Mouse (Mus musculus) forebrain, embryonic 10.5 days (tissue): Measurements from ENCODE around the gene Nle1. TPM values are rescaled to one million over a fixed set of nuclear protein-coding genes. Genes with fewer than 3 reads are reported as not detected.
"Not testable (repeated sequence)": the region's sequence is repeated elsewhere in the genome, so short reads cannot be mapped to it uniquely, and the experiment has no call there.

Experiments
- DNase-seq: peaks from one replicate; pipeline ENCODE4 v3.0.0-alpha.2; 2017; ENCODE audit warnings: low spot score; ENCODE audit errors: extremely low spot score
- H3K27ac ChIP-seq: fragments of 300-500 bp; sonication (generic); 2 replicates; pipeline ENCODE4 v1.5.1; 2016; ENCODE audit warnings: mild to moderate bottlenecking
- H3K27me3 ChIP-seq: fragments of 300-500 bp; sonication (generic); 2 replicates; pipeline ENCODE4 v1.6.1; 2016; ENCODE audit warnings: mild to moderate bottlenecking; ENCODE audit not compliant: poor library complexity, severe bottlenecking
- H3K36me3 ChIP-seq: fragments of 300-500 bp; sonication (generic); replicated peaks from 2 replicates; pipeline ENCODE4 v1.6.1; 2016; ENCODE audit warnings: mild to moderate bottlenecking, moderate library complexity
- H3K4me1 ChIP-seq: fragments of 300-500 bp; sonication (generic); 2 replicates; pipeline ENCODE4 v1.6.1; 2016
- H3K4me3 ChIP-seq: fragments of 300-500 bp; sonication (generic); 2 replicates; pipeline ENCODE4 v1.5.1; 2016; ENCODE audit warnings: mild to moderate bottlenecking, moderate library complexity
- H3K9me3 ChIP-seq: fragments of 300-500 bp; sonication (generic); 2 replicates; pipeline ENCODE4 v1.6.1; 2016; ENCODE audit warnings: mild to moderate bottlenecking, moderate library complexity
- WGBS: fragments of 180-500 bp; shearing (Covaris S2); methylation state at CpG from one replicate; pipeline ENCODE4 v1.1.7; 2016; 5-methylcytosine and 5-hydroxymethylcytosine counted together
- polyA plus RNA-seq: library from polyadenylated mRNA; unstranded; fragments of >200 nt; fragmentation: Nextera tagmentation; extraction: Ambion mirVana; gene quantifications from 2 replicates; pipeline ENCODE4 v1.2.1, GENCODE M21; 2016

Nle1 gene
- polyA plus RNA-seq, 1 experiment from 2014 or later: 49.8 TPM

DNA sequence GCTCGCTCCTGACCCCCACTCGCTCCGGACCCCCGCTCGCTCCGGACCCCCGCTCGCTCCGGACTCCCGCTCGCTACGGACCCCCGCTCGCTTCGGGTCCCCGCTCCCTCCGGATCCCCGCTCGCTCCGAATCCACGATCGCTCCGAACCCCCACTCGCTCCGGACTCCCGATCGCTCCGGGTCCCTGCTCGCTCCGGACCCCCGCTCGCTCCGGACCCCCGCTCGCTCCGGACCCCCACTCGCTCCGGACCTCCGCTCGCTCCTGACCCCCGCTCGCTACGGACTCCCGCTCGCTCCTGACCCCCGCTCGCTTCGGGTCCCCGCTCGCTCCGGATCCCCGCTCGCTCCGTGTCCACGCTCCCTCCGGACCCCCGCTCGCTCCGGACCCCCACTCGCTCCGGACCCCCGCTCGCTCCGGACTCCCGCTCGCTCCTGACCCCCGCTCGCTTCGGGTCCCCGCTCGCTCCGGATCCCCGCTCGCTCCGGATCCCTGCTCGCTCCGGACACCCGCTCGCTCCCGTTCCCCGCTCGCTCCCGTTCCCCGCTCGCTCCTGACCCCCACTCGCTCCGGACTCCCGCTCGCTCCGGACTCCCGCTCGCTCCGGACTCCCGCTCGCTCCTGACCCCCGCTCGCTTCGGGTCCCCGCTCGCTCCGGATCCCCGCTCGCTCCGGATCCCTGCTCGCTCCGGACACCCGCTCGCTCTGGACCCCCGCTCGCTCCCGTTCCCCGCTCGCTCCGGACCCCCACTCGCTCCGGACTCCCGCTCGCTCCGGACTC lies 23.6 kb upstream of the Nle1 start:
- Histone ChIP-seq H3K4me1 (peaks cover 22% of the 10 kb centered on the region), H3K4me3 (peak overlapping the region; percentile 60), H3K27me3 (peaks cover 96% of the 10 kb centered on the region)
- not testable (repeated sequence) for DNase-seq, H3K9me3 ChIP-seq, H3K36me3 ChIP-seq, H3K27ac ChIP-seq
- WGBS: under 1% methylated on average over 116 of the region's 119 CpGs

DNA sequence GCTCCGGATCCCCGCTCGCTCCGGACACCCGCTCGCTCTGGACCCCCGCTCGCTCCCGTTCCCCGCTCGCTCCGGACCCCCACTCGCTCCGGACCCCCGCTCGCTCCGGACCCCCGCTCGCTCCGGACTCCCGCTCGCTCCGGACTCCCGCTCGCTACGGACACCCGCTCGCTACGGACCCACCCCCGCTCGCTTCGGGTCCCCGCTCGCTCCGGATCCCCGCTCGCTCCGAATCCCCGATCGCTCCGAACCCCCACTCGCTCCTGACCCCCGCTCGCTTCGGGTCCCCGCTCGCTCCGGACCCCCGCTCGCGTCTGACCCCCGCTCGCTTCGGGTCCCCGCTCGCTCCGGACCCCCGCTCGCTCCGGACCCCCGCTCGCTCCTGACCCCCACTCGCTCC lies 22.9 kb upstream of the Nle1 start:
- not testable (repeated sequence) for DNase-seq
- 1% methylated on average over 63 of the region's 63 CpGs for whole genome bisulfite sequencing

DNA sequence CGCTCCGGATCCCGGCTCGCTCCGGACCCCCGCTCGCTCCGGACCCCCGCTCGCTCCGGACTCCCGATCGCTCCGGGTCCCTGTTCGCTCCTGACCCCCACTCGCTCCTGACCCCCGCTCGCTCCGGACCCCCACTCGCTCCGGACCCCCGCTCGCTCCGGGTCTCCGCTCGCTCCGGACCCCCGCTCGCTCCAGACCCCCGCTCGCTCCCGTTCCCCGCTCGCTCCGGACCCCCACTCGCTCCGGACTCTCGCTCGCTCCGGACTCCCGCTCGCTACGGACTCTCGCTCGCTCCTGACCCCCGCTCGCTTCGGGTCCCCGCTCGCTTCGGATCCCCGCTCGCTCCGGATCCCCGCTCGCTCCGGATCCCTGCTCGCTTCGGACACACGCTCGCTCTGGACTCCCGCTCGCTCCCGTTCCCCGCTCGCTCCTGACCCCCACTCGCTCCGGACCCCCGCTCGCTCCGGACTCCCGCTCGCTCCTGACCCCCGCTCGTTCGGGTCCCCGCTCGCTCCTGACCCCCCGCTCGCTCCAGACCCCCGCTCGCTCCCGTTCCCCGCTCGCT lies 22.3 kb upstream of the Nle1 start:
- H3K27ac ChIP-seq, H3K36me3 ChIP-seq, H3K9me3 ChIP-seq, DNase-seq: not testable (repeated sequence)
- Histone ChIP-seq H3K27me3 (peaks cover 96% of the 10 kb centered on the region), H3K4me1 (peaks cover 22% of the 10 kb centered on the region), H3K4me3 (peak overlapping the region; percentile 60)
- 1% methylated on average over 79 of the region's 85 CpGs for WGBS

More for the DNA sequence above, 22.9 kb upstream of the Nle1 start:
- peaks cover 96% of the 10 kb centered on the region for H3K27me3 ChIP-seq
- not testable (repeated sequence) for H3K9me3 ChIP-seq, H3K27ac ChIP-seq, H3K36me3 ChIP-seq
- H3K4me3 ChIP-seq: peak overlapping the region; percentile 60
- peaks cover 22% of the 10 kb centered on the region for H3K4me1 ChIP-seq

DNA sequence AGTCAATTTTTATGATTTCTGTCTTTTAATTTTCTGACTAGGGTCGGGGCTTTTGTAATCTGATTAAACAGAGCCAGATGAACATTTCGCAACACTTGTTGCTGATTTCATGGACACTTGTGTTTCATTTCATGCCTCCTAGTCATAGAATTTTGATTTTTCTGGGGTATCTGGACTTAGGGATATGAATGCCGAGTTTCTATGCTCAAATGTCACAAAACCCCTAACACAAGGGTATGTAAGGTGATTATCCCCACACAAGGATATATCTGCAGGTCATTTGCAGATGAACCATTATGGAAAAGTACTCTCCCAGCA lies 21.4 kb upstream of the Nle1 start:
- WGBS: 48% methylated on average over 3 of the region's 3 CpGs
- Histone ChIP-seq H3K27me3 (peaks cover 91% of the 10 kb centered on the region), H3K27ac (no peak overlapping the region), H3K4me3 (no peak overlapping the region), H3K4me1 (peaks cover 22% of the 10 kb centered on the region), H3K36me3 (no peaks in the 10 kb centered on the region), H3K9me3 (no peaks in the 10 kb centered on the region)
- DNase-seq: no peak

DNA sequence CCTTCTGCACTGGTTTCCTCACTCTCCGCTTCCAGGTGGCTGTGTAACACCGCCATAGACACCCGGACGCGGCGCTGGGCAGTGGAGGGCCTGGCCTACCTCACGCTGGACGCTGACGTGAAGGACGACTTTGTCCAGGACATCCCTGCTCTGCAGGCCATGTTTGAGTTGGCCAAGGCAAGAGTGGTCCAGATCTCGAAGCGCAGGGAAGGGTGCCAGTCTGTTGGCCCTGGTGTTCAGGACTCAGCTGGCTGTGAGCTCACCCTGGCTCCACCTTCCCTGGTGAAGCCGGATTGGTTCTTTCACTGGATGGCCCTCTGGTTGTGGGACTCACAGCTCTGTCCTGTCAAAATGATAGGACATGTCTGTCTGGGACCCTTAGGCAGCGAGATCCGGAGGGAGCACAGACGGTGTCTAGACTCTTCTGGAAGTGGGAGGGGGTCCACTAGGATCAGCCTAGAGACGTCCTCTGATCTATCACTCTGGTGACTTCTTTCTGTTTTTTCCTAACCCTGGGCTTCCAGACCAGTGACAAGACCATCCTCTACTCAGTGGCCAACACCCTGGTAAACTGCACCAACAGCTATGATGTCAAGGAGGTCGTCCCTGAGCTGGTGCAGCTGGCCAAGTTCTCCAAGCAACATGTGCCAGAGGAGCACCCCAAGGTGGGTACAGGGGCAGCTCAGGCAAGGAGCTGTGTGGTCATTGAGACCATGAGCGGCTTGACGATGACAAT lies 20.9 kb upstream of the Nle1 start:
- peaks cover 22% of the 10 kb centered on the region for H3K4me1 ChIP-seq
- H3K27ac ChIP-seq: no peak overlapping the region
- no peaks in the 10 kb centered on the region for H3K36me3 ChIP-seq
- no peak overlapping the region for H3K4me3 ChIP-seq
- no peak for DNase-seq
- WGBS: 25% methylated on average over 20 of the region's 20 CpGs
- H3K27me3 ChIP-seq: peaks cover 86% of the 10 kb centered on the region
- no peaks in the 10 kb centered on the region for H3K9me3 ChIP-seq

DNA sequence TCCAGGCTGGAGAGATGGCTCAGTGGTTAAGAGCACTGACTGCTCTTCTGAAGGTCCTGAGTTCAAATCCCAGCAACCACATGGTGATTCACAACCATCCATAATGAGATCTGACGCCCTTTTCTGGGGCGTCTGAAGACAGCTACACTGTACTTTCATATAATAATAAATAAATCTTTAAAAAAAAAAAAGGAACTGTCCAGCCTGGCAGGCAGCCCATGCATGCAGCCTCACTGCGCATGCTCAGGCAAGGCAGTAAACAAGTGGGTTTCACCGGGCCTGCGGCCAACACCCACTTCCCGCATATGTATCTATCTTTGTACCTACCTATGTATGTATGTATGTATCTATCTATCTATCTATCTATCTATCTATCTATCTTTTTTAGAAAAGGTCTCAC lies 15.7 kb upstream of the Nle1 start:
- not testable (repeated sequence) for H3K4me3 ChIP-seq, H3K4me1 ChIP-seq, H3K27ac ChIP-seq, H3K36me3 ChIP-seq, H3K9me3 ChIP-seq, DNase-seq
- WGBS: 94% methylated on average over 6 of the region's 6 CpGs
- peaks cover 75% of the 10 kb centered on the region for H3K27me3 ChIP-seq

DNA sequence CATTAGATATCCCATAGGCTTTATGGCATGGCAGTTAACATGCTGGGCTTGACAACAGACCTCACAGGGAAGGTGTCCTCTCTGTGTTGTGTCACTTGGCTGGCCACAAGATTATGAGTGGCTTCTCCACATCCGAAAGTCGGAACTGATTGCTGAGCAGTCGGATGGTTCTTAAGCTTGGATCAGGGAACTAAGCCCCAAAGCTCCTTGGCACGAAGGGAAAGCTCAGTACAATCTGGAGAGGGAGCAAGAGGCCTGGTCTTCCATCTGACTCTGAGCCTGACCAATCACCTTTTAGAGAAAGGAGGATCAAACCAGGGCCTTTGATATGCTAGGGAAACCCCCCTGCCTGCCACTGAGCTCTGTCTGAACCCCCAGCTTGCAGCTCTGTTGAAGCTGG lies 13.5 kb upstream of the Nle1 start:
- Histone ChIP-seq H3K4me3 (no peak overlapping the region), H3K27ac (no peak overlapping the region), H3K9me3 (no peaks in the 10 kb centered on the region), H3K27me3 (peaks cover 56% of the 10 kb centered on the region), H3K4me1 (no peaks in the 10 kb centered on the region), H3K36me3 (no peaks in the 10 kb centered on the region)
- 74% methylated on average over 4 of the region's 4 CpGs for WGBS
- no peak for DNase-seq

DNA sequence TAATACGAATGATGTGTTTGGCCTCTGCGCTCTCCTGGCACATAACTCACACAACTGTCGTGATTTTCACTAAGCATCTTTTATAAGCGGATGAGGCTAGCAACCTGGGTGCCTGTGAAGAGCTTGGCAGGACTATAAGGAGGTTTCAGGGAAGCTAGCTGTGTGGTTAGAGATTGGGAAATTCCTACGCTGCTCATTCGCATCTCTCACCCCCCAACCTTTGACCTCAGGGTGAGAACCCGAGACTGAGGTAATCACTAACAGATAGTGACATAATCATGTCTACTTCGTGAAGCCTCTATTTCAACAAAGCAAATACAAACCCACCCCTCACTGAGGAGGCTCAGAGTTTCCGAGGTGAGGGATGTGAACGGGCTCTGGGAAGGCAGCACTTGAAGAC lies 12.6 kb upstream of the Nle1 start:
- Histone ChIP-seq H3K27me3 (peaks cover 49% of the 10 kb centered on the region), H3K27ac (no peak overlapping the region), H3K4me1 (no peaks in the 10 kb centered on the region), H3K9me3 (no peaks in the 10 kb centered on the region), H3K4me3 (no peak overlapping the region), H3K36me3 (no peaks in the 10 kb centered on the region)
- 53% methylated on average over 10 of the region's 10 CpGs for WGBS
- no peak for DNase-seq

DNA sequence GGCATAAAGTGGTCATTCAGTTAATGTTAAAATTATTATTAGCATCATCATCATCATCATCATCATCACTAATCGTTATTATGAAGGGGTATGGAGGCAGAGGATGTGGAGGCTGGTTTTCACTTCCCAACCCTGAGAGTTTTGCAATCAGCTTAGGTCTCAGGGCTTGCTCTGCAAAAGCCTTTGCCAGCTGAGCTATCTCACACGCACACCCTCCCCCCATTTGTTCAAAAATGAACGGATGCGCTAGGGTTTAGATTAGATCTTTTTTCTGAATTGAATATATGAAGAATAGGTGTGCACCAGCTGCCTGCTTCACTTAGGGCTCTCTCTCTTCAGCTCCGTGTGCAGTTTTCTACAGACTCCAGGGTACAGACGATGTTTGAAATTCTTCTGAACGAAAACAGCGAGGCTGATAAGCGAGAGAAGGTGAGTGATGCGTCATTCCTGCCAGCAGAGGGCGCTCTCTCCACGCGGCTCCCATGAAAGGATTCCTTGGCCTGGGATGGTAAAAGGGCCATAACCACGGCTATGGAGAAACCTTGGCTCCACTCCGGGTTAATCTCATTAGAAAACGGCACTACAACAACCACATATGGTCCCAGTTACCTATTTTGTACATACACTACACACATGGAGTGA lies 6.6 kb upstream of the Nle1 start:
- Histone ChIP-seq H3K4me3 (peak overlapping the region; percentile 39), H3K4me1 (peaks cover 6% of the 10 kb centered on the region; the same call in 1 of the 2 replicates), H3K27me3 (peaks cover 46% of the 10 kb centered on the region), H3K27ac (no peak overlapping the region), H3K9me3 (no peaks in the 10 kb centered on the region), H3K36me3 (no peaks in the 10 kb centered on the region)
- DNase-seq: peak; percentile 86
- WGBS: 9% methylated on average over 16 of the region's 16 CpGs

DNA sequence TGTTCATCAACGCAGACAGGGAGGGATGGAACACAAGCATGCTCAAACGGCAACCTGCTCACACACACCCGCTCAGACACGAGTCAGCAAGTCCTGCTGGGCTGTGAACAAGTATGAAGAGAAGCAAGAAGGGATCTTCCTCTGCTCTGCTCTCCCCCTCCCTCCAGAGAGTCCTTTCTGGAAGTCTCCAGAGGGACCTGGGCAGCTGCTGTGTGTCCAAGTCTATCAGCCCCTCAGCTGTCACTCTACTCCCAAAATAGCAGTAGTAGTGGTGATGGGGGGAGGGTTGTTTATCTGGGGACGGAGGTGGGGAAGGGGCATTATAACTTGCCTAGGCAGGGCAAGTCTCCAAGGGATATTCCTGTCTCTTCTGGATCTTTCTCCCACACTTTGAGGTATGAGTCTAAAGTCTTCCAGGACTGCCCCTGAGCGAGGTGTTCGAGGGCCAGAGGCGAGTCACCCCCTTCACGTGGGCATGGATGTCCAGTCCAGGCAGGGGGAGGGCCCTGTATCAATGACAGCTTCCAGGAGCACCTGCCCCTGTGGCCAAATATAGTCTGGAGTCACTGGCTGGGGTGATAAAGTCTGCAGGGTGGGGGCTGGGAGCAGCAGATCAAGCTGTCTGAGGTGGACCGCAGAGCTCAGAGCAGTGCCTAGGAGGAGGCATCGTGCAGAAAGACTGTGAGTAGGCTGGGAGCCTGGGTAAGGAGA lies 2.6 kb upstream of the Nle1 start:
- Histone ChIP-seq H3K36me3 (peaks cover 16% of the 10 kb centered on the region), H3K27ac (no peak overlapping the region), H3K4me1 (peaks cover 20% of the 10 kb centered on the region), H3K27me3 (peaks cover 38% of the 10 kb centered on the region), H3K9me3 (no peaks in the 10 kb centered on the region), H3K4me3 (no peak overlapping the region)
- 83% methylated on average over 11 of the region's 11 CpGs for WGBS
- no peak for DNase-seq

DNA sequence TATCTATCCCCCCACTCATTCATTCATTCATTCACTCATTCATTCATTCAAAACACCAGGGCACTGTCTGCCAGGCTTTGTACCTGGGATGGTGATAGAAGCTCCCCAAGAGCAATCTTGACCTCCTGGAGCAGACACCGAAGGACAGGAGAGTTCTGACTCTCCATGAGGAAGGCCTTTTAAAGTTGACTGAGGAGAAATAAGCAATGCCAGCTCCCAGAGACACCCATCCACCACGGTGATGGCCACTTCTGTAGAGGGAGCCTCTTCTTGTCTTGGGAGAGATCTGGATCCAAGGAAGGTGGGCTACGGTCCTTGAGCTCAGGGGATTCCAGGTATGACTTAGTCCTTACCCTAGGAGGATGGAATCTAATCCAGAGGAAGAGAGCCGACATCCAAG lies 2.0 kb upstream of the Nle1 start, which contains the start of gene Unc45b:
Gene Unc45b, plus strand, starts transcription at position 301 of the 400 bp plus-strand sequence.
- 84% methylated on average over 4 of the region's 4 CpGs for WGBS
- Histone ChIP-seq H3K4me1 (peaks cover 20% of the 10 kb centered on the region), H3K27me3 (peaks cover 38% of the 10 kb centered on the region), H3K4me3 (no peak within 1 kb of the TSS), H3K9me3 (no peaks in the 10 kb centered on the region), H3K36me3 (peaks cover 22% of the 10 kb centered on the region), H3K27ac (no peak within 1 kb of the TSS)
- DNase-seq: no peak

DNA sequence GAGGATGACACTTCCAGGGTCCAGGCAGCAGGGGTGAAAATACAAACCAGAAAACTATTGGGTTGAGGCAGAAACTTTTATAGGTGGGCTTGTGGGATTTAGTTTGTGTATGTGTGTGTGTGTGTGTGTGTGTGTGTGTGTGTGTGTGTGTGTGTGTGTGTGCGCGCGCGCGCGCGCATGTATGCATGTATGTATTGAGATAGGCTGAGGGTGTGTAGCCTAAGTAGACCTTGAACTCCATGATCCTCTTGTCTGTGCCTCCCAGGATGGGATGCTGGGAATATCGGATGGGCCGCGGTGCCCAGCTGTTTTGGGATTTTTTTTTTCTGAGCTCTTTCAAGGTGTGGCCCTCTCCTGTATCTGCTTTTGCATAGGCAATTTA lies 388 bp upstream of the Nle1 start:
- H3K27me3 ChIP-seq: peaks cover 28% of the 10 kb centered on the region
- DNase-seq: no peak
- H3K9me3 ChIP-seq: no peaks in the 10 kb centered on the region
- peak overlapping the region; percentile 89 for H3K27ac ChIP-seq
- peak overlapping the region; percentile 90 for H3K4me3 ChIP-seq
- peaks cover 38% of the 10 kb centered on the region for H3K36me3 ChIP-seq
- H3K4me1 ChIP-seq: peaks cover 15% of the 10 kb centered on the region
- WGBS: 60% methylated on average over 10 of the region's 10 CpGs
